Mouse (Mus musculus): Measurements from ENCODE around the gene Aim2. TPM values are rescaled to one million over a fixed set of nuclear protein-coding genes. Genes with fewer than 3 reads are reported as not detected.
A peak's percentile ranks its signal among the peaks of the same experiment; 100 is the strongest.

The Aim2 gene
- polyA plus RNA-seq, 1 experiment from 2014 or later = 5.8 TPM

- no peaks in the 10 kb centered on the region for H3K27me3 ChIP-seq (ENCODE audit: control insufficient read depth, insufficient read depth, low read length)
- H3K36me3 ChIP-seq (ENCODE audit: control insufficient read depth, insufficient read depth, low read length) = no peaks in the 10 kb centered on the region
- ATAC-seq (replicated peaks; ENCODE audit: low FRiP score) = peak; percentile 61
Measured at GRCm38 (mm10) chr1:173366701-173367355, 16.1 kb downstream of the Aim2 start.

GRCm38 (mm10) chr1:173367356-173368046 is 16.8 kb downstream of the Aim2 start, which contains the start of gene Cadm3:
TSS of gene Cadm3 (minus strand) at chr1:173367695.
- Histone ChIP-seq H3K4me3 (ENCODE audit: low read depth, low read length) (peak within 1 kb of the TSS; percentile 80), H3K27me3 (ENCODE audit: control insufficient read depth, insufficient read depth, low read length) (no peaks in the 10 kb centered on the region), H3K27ac (ENCODE audit: low read depth, low read length) (peak within 1 kb of the TSS; percentile 53; the same call in 1 of the 2 replicates), H3K9ac (ENCODE audit: low read length) (peak within 1 kb of the TSS; percentile 81), H3K36me3 (ENCODE audit: control insufficient read depth, insufficient read depth, low read length) (no peaks in the 10 kb centered on the region), H3K4me1 (replicated peaks; ENCODE audit: control insufficient read depth, insufficient read depth, low read length) (no peaks in the 10 kb centered on the region; the same call in 1 of the 2 replicates), H3K9me3 (ENCODE audit: control insufficient read depth, low read length) (no peaks in the 10 kb centered on the region), H3K4me2 (ENCODE audit: low read depth, low read length, severe bottlenecking) (peak within 1 kb of the TSS; percentile 84)
- WGBS = under 1% methylated on average over 42 of the region's 46 CpGs
- DNase-seq (ENCODE audit: low spot score) (peak; percentile 89), ATAC-seq (replicated peaks; ENCODE audit: low FRiP score) (peak; percentile 92)

More at GRCm38 (mm10) chr1:173366701-173367355, 16.1 kb downstream of the Aim2 start:
- DNase-seq (ENCODE audit: low spot score) = no peak
- WGBS = under 1% methylated on average over 31 of the region's 31 CpGs
- no peaks in the 10 kb centered on the region; the same call in 1 of the 2 replicates for H3K4me1 ChIP-seq (replicated peaks; ENCODE audit: control insufficient read depth, insufficient read depth, low read length)
- H3K4me2 ChIP-seq (ENCODE audit: low read depth, low read length, severe bottlenecking) = peak overlapping the region; percentile 84
- H3K4me3 ChIP-seq (ENCODE audit: low read depth, low read length) = peak overlapping the region; percentile 80
- 0 out of 2 replicates have a peak overlapping the region, but pooled peaks have one; percentile 53 for H3K27ac ChIP-seq (ENCODE audit: low read depth, low read length)
- no peaks in the 10 kb centered on the region for H3K9me3 ChIP-seq (ENCODE audit: control insufficient read depth, low read length)
- H3K9ac ChIP-seq (ENCODE audit: low read length) = peak overlapping the region; percentile 81

- no peak for DNase-seq (ENCODE audit: low spot score)
- Histone ChIP-seq H3K9me3 (ENCODE audit: control insufficient read depth, low read length) (no peaks in the 10 kb centered on the region), H3K27ac (ENCODE audit: low read depth, low read length) (no peak overlapping the region), H3K36me3 (ENCODE audit: control insufficient read depth, insufficient read depth, low read length) (no peaks in the 10 kb centered on the region), H3K9ac (ENCODE audit: low read length) (no peak overlapping the region), H3K27me3 (ENCODE audit: control insufficient read depth, insufficient read depth, low read length) (no peaks in the 10 kb centered on the region), H3K4me1 (replicated peaks; ENCODE audit: control insufficient read depth, insufficient read depth, low read length) (no peaks in the 10 kb centered on the region; the same call in 1 of the 2 replicates), H3K4me2 (ENCODE audit: low read depth, low read length, severe bottlenecking) (no peak overlapping the region), H3K4me3 (ENCODE audit: low read depth, low read length) (no peak overlapping the region)
- ATAC-seq (replicated peaks; ENCODE audit: low FRiP score) = no peak
- 68% methylated on average over 2 of the region's 2 CpGs for WGBS
Measured at GRCm38 (mm10) chr1:173369611-173370010, 18.9 kb downstream of the Aim2 start.

GRCm38 (mm10) chr1:173370456-173370855 is 19.8 kb downstream of the Aim2 start:
- DNase-seq (ENCODE audit: low spot score) = no peak
- H3K9ac ChIP-seq (ENCODE audit: low read length) = no peak overlapping the region
- no peaks in the 10 kb centered on the region; the same call in 1 of the 2 replicates for H3K4me1 ChIP-seq (replicated peaks; ENCODE audit: control insufficient read depth, insufficient read depth, low read length)
- no peaks in the 10 kb centered on the region for H3K9me3 ChIP-seq (ENCODE audit: control insufficient read depth, low read length)
- 75% methylated on average over 6 of the region's 6 CpGs for WGBS
- H3K27ac ChIP-seq (ENCODE audit: low read depth, low read length) = no peak overlapping the region
- H3K4me2 ChIP-seq (ENCODE audit: low read depth, low read length, severe bottlenecking) = no peak overlapping the region
- H3K4me3 ChIP-seq (ENCODE audit: low read depth, low read length) = no peak overlapping the region
- H3K36me3 ChIP-seq (ENCODE audit: control insufficient read depth, insufficient read depth, low read length) = no peaks in the 10 kb centered on the region
- ATAC-seq (replicated peaks; ENCODE audit: low FRiP score) = no peak
- no peaks in the 10 kb centered on the region for H3K27me3 ChIP-seq (ENCODE audit: control insufficient read depth, insufficient read depth, low read length)

- Histone ChIP-seq H3K9ac (ENCODE audit: low read length) (no peak overlapping the region), H3K4me3 (ENCODE audit: low read depth, low read length) (no peak overlapping the region), H3K4me1 (replicated peaks; ENCODE audit: control insufficient read depth, insufficient read depth, low read length) (no peaks in the 10 kb centered on the region), H3K36me3 (ENCODE audit: control insufficient read depth, insufficient read depth, low read length) (no peaks in the 10 kb centered on the region), H3K9me3 (ENCODE audit: control insufficient read depth, low read length) (no peaks in the 10 kb centered on the region), H3K27ac (ENCODE audit: low read depth, low read length) (no peak overlapping the region), H3K4me2 (ENCODE audit: low read depth, low read length, severe bottlenecking) (no peak overlapping the region), H3K27me3 (ENCODE audit: control insufficient read depth, insufficient read depth, low read length) (no peaks in the 10 kb centered on the region)
- DNase-seq (ENCODE audit: low spot score) (no peak), ATAC-seq (replicated peaks; ENCODE audit: low FRiP score) (no peak)
- WGBS = 80% methylated on average over 6 of the region's 6 CpGs
Measured at GRCm38 (mm10) chr1:173371586-173371985, 20.9 kb downstream of the Aim2 start.

GRCm38 (mm10) chr1:173374020-173374419 is 23.3 kb downstream of the Aim2 start:
- H3K4me1 ChIP-seq (replicated peaks; ENCODE audit: control insufficient read depth, insufficient read depth, low read length) = no peaks in the 10 kb centered on the region
- H3K4me2 ChIP-seq (ENCODE audit: low read depth, low read length, severe bottlenecking) = no peak overlapping the region
- no peak overlapping the region for H3K9ac ChIP-seq (ENCODE audit: low read length)
- WGBS = 89% methylated on average over 7 of the region's 7 CpGs
- H3K27me3 ChIP-seq (ENCODE audit: control insufficient read depth, insufficient read depth, low read length) = no peaks in the 10 kb centered on the region
- DNase-seq (ENCODE audit: low spot score) = no peak
- H3K27ac ChIP-seq (ENCODE audit: low read depth, low read length) = no peak overlapping the region
- H3K9me3 ChIP-seq (ENCODE audit: control insufficient read depth, low read length) = no peaks in the 10 kb centered on the region
- ATAC-seq (replicated peaks; ENCODE audit: low FRiP score) = no peak
- H3K36me3 ChIP-seq (ENCODE audit: control insufficient read depth, insufficient read depth, low read length) = no peaks in the 10 kb centered on the region
- no peak overlapping the region for H3K4me3 ChIP-seq (ENCODE audit: low read depth, low read length)

- H3K27me3 ChIP-seq (ENCODE audit: control insufficient read depth, insufficient read depth, low read length) = no peaks in the 10 kb centered on the region
- no peaks in the 10 kb centered on the region for H3K9me3 ChIP-seq (ENCODE audit: control insufficient read depth, low read length)
- DNase-seq (ENCODE audit: low spot score) = peak; percentile 61
- H3K4me1 ChIP-seq (replicated peaks; ENCODE audit: control insufficient read depth, insufficient read depth, low read length) = no peaks in the 10 kb centered on the region
- peak; percentile 64 for ATAC-seq (replicated peaks; ENCODE audit: low FRiP score)
- 32% methylated on average over 13 of the region's 13 CpGs for WGBS
- no peak overlapping the region for H3K27ac ChIP-seq (ENCODE audit: low read depth, low read length)
- H3K36me3 ChIP-seq (ENCODE audit: control insufficient read depth, insufficient read depth, low read length) = no peaks in the 10 kb centered on the region
- H3K9ac ChIP-seq (ENCODE audit: low read length) = no peak overlapping the region
- no peak overlapping the region for H3K4me3 ChIP-seq (ENCODE audit: low read depth, low read length)
- no peak overlapping the region for H3K4me2 ChIP-seq (ENCODE audit: low read depth, low read length, severe bottlenecking)
Measured at GRCm38 (mm10) chr1:173377380-173378112, 26.9 kb downstream of the Aim2 start.

- no peak overlapping the region for H3K9ac ChIP-seq (ENCODE audit: low read length)
- no peaks in the 10 kb centered on the region for H3K4me1 ChIP-seq (replicated peaks; ENCODE audit: control insufficient read depth, insufficient read depth, low read length)
- H3K4me2 ChIP-seq (ENCODE audit: low read depth, low read length, severe bottlenecking) = no peak overlapping the region
- no peak overlapping the region for H3K4me3 ChIP-seq (ENCODE audit: low read depth, low read length)
- H3K27me3 ChIP-seq (ENCODE audit: control insufficient read depth, insufficient read depth, low read length) = no peaks in the 10 kb centered on the region
- no peak overlapping the region for H3K27ac ChIP-seq (ENCODE audit: low read depth, low read length)
- no peak for DNase-seq (ENCODE audit: low spot score)
- H3K9me3 ChIP-seq (ENCODE audit: control insufficient read depth, low read length) = no peaks in the 10 kb centered on the region
- H3K36me3 ChIP-seq (ENCODE audit: control insufficient read depth, insufficient read depth, low read length) = no peaks in the 10 kb centered on the region
- WGBS = 90% methylated on average over 6 of the region's 6 CpGs
- ATAC-seq (replicated peaks; ENCODE audit: low FRiP score) = no peak; the same call in 1 of the 2 replicates
Measured at GRCm38 (mm10) chr1:173381436-173381835, 30.8 kb downstream of the Aim2 start.

Data from forebrain, embryonic 11.5 days (tissue).